Mouse (Mus musculus): ENCODE measurements around the gene Cdk14.

Gene Cdk14

DNA sequence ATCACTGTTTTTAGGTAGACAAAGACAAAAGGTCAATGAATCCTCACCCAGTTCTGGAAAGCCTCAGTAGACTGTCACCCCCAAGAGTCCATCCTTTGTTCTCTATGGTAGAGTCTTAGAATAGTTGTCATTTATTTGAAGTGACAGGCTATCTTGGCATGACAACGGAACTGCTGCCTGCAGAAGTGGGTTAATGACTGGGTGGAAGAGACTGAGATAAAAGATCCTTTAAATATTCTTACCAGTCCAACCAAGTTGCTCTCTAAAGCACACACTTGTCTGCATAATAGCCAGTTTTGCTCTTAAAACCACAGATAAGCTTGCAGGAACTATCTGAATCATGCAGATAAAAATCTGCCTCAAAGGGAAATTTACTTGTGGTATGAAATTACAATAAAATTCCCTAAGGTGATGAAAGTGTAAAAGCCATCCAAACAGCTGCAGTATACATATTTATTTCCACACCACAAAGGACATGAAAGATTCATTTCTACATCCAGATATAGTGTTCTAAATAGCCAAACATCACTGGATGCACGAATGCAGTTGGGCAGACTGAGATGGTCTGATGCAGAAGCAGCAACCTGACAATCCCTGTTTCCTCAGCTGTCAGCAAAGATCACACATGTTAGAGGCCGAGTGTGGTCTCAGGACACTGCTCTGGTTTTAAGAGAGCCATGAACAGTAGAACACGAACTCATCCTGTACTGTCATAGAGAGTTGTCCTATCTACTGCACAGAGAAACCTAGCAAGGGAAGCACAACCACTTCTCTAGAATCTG, 363.8 kb downstream of the Cdk14 start:
- DNase-seq (ENCODE audit: low spot score): no peak

DNA sequence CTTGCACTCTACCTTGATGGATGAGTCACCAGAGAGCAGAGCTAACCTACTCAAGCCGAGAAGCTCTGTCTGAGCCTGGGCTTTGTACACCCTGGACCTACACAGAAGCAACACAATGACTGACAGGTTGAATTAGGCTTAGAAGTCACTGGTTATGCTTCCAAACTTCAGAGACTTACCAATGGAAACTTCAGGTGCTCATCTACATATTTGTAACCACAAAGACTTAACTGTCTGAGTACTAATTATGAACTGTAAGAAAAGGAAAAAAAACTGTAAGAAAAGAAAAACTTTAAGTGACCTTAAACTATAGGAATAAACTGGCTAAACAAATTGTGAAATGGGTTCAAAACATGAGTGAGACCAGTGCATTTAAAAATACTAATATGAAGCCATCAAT, 364.6 kb downstream of the Cdk14 start:
- DNase-seq (ENCODE audit: low spot score): no peak

DNA sequence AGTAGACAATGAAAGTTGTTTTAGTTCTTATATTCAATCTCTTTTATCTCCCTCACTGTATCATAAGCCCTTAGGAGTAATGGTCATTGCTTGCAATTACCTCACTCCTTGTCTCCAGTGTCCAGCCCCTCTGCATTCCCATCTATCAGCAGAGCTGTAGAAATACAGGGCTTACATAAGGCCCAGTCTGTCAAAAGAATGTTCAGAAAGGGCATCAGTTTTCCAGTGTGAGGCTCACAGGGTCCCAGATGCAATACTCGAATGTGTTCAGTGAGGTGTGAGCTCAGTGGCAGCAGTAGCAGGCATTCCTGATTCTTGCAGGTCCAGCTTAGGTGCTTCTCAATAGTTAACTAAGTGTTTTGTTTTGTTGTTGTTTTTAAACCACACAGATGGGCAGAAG, 365.8 kb downstream of the Cdk14 start:
- DNase-seq (ENCODE audit: low spot score): no peak

DNA sequence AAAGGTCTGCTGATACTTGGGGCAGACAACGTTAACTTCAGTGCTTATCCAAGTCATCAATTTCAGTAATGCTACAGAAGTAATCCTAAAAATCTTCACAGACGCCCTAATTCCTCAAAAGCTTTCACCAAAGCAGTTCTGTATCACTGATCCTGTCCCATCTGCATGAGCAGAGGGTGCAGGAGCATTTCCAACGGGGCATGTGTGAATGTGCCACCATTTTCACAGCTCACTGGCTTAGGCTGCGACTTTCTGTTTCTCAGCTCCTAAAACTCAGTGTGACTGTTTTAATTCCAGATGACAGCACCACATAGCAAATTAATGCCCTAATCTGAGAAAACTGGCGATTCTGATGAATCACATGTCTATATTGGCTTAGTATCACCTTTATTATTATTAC, 375.8 kb downstream of the Cdk14 start:
- no peak for DNase-seq (ENCODE audit: low spot score)

DNA sequence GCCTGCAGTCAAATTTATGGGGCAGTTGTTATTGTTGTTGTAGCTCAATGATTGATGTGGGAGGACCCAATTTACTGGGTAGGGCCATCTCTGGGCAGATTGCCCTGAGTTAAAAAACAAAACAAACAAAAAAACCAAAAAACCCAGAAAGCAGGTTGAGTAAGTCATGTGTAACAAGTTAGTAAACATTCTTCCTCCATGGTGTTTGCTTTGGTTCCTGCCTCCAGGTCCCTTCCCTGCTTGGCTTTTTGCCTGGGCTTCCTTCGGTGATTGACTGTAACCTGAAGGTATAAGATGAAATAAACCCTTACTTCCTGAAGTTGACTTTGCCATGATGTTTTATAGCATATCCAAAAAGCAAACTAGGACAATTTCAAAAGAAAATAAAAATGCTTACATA, 377.4 kb downstream of the Cdk14 start:
- no peak for DNase-seq (ENCODE audit: low spot score)

DNA sequence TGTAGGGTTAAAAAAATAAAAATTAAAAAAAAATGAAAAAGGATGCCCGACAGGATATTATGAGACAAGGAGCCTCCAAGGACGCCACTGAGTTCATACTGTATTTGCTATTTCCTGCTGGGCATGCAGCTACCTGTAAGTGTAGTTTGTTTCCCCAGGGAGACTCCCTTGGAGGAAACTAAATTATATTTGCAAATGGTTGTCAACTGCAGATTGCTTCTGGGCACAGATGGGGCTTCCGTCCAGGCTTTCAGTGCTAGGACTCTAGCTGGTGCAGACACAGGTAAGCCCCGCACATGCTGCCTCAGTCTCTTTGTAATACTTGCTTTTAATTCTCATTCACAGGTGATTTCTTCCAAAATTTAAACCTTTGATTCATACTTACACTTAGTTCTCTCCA, 378.6 kb downstream of the Cdk14 start:
- DNase-seq (ENCODE audit: low spot score): no peak

DNA sequence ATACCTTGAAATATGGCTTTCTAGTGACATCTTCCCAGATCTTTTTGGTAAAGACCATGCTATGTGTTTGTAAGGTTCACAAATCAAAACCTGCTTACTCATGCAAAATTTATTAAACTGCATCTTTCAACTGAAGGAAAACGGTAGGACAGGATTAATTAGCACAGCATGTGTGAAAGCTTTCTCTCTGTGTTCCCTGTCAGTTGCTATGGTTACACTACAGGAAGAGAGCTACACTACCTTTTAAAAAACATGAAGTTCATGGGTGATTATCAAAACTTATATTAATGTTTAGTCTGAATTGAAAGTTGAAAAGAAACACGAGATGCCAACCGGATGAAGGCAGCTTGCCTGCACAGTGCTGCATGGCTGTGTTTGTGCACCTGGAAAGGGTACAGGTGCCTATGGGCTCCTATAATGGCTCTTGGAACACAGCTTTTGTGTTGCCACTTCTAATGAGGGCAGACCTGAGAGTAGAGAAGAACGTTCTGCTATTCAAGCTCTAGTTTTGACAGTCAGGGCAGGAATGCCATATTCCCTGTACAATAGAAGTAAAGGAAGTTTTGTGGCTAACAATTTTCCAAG, 380.3 kb downstream of the Cdk14 start:
- DNase-seq (ENCODE audit: low spot score): no peak

DNA sequence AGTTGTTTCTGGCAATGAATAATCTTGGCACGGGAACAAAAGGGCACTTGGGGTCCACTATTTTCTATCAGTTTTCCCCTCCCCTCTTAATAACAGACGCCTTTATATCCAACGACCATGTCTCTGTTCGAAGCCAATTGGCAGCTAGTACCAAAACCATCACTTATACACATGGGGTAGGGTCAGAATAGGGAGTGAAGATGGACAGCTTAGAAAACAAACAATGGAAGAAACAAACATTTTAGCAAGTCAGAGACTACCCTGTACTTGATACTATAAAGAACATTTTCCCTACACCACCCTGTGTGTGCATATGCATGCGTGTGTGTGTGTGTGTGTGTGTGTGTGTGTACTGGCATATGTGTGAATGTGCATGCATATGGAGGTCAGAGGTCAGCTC, 386.7 kb downstream of the Cdk14 start:
- no peak for DNase-seq (ENCODE audit: low spot score)

DNA sequence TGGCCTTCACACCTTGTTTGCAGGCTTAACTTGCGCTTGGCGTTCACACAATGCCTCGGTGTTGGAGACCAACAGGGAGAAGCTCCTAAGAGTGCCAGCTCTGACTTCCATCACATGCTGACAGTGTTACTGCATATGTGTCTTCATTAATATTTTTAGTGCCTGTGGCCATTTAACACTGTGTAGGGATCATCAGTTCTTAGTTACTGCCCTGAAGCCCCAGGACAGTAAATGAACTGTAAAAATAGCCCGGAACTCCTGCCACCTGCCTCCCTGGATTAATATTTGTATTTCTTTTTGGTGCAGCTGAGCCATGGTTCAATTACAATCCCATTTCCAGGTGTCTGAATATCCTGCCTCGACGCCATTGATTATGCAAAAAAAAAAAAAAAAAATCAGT, 387.3 kb downstream of the Cdk14 start:
- DNase-seq (ENCODE audit: low spot score): no peak

DNA sequence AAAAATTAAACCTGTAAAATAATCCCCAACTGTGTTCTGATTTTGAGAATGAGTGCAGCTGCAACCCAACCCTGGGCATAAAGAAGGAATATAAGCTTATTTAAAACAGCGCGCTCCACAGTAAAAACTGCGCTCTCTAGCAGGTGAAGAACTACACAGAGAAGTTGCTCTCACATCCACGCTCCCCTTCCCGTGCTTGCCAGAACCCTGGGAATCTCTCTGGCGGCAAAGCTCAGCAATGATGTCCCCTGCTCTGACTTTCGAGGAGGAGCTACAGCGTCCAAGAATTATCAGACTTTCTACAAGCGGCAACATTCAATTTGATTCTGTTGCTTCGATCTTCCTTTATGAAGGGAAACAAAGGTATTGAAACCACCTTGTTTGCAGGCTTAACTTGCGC, 387.7 kb downstream of the Cdk14 start:
- DNase-seq (ENCODE audit: low spot score): no peak

DNA sequence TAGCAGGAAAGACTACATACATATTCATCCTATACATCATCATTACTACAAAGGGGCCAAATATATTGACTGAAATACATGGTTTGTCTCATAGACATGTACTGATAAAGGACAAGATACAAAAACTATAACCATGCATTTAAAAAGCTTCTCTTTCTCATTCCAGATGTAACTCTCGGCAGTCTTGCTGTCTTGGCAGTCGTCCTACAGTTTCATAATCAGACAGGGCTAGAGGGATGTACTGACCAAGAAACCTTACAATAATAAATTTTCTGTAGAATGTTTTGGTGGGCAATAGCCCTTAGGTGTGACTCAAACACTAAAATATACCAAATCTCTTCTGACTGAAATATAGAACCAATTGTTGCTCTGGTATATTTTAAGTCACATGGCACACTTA, 389.7 kb downstream of the Cdk14 start:
- DNase-seq (ENCODE audit: low spot score): no peak

DNA sequence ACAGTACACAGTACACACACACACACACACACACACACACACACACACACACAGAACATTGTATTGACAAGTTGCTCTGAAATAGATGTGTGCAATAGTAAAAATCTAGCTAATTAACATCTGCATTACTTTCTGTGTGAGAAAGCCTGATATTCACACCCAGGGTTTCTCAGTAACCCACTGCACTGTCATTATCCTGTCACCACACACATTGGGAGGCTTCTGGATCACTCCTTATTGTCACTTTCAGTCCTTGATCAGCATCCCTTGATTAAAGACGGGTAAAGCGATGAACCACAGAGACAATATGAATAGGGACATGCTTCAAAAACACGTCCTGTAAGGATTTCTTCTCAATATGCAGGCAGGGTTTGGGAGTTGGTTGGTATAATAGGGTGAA, 401.2 kb downstream of the Cdk14 start:
- DNase-seq (ENCODE audit: low spot score): no peak

DNA sequence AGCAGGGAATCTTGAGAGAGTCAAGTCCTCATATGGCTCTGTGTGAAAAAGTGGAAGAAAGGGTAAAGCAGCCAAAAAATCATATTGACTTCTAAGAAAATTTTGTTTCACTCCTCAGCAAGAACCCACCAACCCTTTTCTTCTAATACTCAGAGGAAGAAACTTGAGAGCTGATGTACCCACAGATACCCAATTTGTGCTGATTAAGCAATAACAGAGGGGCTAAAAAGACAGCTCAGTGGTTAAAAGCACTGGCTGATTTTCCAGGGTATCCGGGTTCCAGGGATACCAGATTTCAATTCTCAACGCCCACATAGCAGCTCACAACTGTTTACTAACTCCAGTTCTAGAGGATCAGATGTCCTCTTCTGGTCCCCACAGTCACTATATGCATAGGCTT, 401.9 kb downstream of the Cdk14 start:
- DNase-seq (ENCODE audit: low spot score): no peak

DNA sequence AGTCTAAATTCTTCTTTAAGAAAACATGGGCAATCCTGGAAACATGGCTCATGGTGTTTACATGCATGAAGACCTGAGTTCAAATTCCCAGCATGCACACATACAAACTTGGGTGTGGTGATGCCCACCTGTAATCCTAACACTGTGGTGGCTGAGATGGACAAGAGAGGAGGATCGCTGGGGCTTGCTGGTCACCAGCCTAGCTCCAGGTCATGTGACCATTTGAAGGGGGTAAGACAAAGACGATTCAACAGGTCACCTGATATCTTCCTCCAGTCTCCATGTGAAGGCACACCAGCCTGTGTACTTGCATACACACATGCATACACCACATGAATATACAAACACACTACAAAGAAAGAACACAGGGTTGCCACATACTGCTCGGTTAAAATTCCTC, 406.3 kb downstream of the Cdk14 start:
- DNase-seq (ENCODE audit: low spot score): no peak

DNA sequence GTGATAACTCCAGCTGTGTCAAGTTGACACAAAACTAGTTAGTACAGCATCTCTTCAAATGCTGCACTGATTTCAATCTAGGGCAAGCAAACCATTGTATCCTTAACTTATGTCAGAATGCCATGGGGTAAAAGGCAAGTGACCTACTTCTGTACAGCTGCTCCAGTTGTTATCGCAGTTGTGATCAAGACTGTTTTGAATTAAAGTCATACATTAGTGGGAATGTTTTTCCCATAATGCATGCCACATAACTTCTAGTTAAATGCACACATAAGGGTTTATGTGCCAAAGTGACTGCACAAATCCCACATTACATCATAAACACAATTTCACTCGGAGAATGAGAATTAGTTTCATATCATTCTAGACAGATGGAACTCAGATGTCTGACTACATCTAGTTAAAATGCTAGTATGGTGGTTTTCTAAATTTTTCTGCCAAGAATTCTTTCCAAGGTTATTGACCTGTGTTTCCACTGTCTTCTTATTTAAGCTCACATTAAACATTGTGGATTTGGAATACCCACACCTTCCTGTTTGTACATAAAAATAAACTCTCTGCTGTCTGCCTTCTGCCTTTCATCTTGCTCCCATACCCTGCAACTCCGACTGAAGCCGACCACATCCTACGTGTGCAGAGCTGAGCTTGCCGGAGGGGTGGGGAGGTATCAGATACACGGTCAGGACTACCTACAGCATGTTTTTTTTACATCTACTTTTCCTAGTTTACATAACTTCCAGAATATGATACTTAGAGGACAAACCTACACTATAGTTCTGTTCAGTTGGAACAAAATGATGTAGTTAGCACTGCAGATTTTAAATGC, 407.4 kb downstream of the Cdk14 start:
- no peak for DNase-seq (ENCODE audit: low spot score)

DNA sequence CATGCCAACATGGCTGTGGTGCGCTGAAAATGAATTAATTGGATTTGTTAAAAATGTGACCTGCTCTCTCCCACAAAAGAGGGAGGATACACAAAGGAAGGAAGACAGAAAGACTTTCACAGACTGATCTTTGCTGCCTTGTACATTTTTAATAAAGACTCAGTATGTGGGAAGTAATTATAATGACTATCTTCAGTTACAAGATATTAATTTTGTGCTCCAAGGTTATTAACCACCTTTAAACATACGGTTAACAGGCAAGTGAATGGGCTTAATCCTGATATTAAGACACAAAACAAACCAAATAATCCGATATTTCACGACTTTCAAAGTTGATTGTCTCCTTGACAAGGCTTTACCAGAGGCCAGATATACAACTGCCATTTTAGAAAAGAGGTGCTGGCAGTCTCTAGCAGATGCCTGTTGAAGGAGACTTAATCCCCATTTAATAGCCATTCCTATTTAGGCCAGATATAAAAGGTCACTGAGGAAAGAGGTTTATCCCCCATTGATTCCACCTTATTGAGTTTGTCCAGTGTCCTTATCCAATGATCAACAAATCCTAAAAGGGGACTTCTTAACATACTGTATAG, 411.9 kb downstream of the Cdk14 start:
- no peak for DNase-seq (ENCODE audit: low spot score)

DNA sequence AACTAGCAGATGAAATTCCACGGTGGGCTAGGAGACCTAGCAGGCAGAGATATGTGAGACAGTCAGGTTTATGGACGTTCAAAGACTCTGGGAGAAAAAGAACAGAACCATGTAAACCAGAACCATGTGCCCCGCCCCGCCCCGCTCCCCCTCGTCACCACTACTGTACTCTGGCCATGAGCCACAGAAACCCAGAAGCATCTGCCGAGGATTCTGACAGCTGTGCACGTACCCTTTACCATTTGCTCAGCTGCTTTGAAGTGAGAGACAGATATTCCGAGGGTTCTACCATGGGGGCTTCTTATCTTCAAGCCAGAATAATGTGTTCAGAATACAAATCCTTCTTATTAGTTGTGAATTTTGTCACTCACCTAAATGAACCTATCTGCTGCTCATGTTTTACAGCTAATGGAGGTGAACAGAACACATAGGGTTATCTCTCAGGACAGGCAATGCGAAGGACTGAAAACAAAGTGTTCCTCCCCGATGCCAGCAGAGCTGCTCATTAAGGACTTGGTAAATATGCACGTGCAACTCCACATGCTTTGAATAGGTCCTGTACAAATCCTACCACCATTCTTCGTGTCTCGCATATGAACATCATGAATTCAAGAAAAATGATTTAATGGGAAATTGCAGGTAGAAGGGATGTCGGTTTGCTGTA, 412.5 kb downstream of the Cdk14 start:
- DNase-seq (ENCODE audit: low spot score): no peak

DNA sequence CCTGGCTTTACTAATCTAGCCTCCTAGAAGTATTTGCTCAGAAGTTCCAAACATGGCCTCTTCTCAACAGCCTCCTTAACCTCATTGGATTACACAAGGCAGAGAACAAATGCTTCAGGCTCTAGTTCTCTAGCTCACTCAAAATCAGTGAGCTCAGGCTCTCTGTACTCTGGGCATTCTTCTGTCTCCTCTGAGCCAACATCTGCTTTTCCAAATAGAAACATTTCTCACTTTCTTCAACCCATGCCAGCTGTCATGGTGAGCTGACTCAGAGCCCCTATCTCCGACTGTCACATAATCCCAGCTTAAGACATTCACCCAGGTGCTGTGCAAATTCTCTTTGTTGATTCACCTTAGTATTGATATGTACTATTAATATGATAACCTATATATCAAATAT, 414.5 kb downstream of the Cdk14 start:
- no peak for DNase-seq (ENCODE audit: low spot score)

DNA sequence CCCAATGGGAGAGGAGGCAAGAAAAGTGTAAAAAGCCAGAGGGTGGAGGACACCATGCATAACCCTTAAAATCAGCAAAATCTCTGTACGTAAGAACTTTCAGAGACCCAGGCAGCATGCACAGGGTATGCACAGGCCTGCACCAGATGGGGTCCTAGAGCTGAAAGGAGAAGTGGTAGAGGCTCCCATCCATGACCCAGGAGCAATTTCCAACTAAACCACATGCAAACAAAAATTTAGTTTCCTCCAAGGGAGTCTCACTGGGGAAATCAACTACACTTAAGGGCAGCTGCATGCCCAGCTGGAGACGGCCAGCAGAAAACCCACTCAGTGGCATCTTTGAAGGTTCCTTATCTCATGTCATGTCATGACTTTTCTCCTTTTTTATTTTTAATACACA, 415.4 kb downstream of the Cdk14 start:
- DNase-seq (ENCODE audit: low spot score): no peak

DNA sequence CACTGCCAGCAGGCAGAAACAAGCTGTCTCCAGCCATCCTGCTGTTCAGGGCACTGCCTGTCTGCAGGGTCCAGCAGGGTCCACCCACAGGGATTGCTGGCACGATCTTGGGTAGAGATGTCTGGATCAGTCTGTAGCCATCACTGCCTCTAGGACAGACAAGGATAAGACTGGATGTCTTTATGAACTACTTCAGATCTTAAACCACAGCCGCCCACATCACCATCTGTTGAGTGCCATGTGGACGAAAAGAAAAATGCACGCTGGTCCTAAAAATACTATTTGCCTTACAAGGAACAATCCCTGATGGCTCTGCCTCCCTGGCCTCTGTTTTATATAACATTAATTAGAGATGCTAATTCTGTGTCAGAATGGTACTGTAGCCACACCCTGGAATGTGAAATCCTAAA, 426.9 kb downstream of the Cdk14 start:
- no peak for DNase-seq (ENCODE audit: low spot score)

DNA sequence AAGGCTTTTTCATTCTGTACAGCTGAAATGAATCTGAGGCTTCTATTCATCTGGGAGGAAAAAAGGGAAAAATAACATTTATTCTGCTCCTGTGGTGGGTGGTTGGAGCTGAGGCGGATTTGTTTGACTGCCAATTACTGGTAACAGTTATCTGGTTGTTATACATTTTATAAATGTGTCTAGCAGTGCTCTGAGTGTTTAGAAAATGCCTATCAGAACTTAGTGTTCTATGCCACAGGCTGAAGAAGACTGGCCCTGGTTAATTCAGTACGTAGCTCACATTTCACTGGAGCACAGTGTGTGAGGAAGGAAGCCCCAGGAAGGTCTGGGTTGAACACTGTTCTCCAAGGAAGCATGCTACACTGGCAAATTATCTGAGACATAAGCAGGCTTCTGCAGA, 429.1 kb downstream of the Cdk14 start:
- DNase-seq (ENCODE audit: low spot score): no peak

DNA sequence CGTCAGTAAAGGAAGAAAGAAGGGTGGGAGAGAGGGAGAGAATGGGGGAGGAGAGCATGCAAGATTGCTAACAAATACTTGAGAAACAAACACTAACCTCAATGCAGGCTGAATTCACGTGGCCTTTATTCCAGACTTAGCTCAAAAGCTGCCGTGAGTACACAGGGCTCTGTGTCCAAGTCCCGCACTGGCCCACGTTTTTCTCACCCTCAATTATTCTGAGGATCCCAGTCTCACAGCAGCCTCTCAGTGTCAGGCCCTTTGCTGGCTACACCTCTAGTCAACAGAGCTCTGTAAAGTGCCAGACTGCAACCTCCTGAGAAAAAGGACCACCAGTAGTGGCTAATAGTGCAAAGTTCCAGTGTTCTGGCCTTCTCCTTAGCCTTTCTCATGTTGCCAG, 429.9 kb downstream of the Cdk14 start:
- DNase-seq (ENCODE audit: low spot score): no peak

All from testis, postnatal 10 days (tissue).